Mouse (Mus musculus): Measurements from ENCODE around the gene Plekhh3. TPM values are rescaled to one million over a fixed set of nuclear protein-coding genes. Genes with fewer than 3 reads are reported as not detected.

The Plekhh3 gene
- total and polyA plus RNA-seq, 2 experiments from 2014 or later, result 10.6 to 23.2 TPM

DNA sequence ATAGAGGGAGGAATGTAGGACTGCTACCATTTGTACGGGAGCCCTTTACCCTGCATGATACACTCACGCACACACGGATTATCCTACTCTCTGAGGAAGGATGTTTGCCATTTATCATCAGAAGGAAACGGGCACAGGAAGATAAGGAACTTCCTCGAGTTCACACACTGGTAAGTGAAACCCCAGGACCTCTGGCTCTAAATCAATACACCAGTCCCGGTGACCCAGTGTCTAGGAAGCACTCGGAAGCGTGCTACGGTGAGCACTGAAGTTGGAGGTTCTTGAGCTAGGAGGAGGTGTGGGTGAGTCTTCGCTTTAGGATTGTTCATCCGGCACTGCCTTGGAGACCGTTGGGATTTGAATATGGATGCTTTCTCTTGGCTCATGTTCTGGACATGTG is 38.1 kb downstream of the Plekhh3 start:
- H3K4me3 ChIP-seq (ENCODE audit: low read depth, low read length), result no peak overlapping the region
- H3K27me3 ChIP-seq (ENCODE audit: control insufficient read depth, insufficient read depth, low read length), result no peaks in the 10 kb centered on the region
- no peak overlapping the region for H3K4me2 ChIP-seq (ENCODE audit: low read depth, low read length)
- DNase-seq (ENCODE audit: low spot score) (no peak), ATAC-seq (ENCODE audit: insufficient read depth, low read depth) (no peak)
- WGBS, result 59% methylated on average over 12 of the region's 12 CpGs
- H3K9ac ChIP-seq (replicated peaks; ENCODE audit: low read depth, low read length), result no peak overlapping the region
- H3K4me1 ChIP-seq (ENCODE audit: control insufficient read depth, insufficient read depth), result peaks cover 14% of the 10 kb centered on the region; the same call in 1 of the 2 replicates
- no peaks in the 10 kb centered on the region for H3K36me3 ChIP-seq (replicated peaks; ENCODE audit: control insufficient read depth, insufficient read depth, low read length)
- no peak overlapping the region for H3K27ac ChIP-seq (ENCODE audit: low read depth)
- H3K9me3 ChIP-seq (replicated peaks; ENCODE audit: control insufficient read depth, low read length), result no peaks in the 10 kb centered on the region
- TF ChIP-seq EP300 (IDR thresholded peaks at IDR 0.05; ENCODE audit: low read depth) (no peak), CTCF (IDR thresholded peaks at IDR 0.05; ENCODE audit: low read depth) (no peak)

- peaks cover under 1% of the 10 kb centered on the region for H3K36me3 ChIP-seq (replicated peaks; ENCODE audit: control insufficient read depth, insufficient read depth, low read length)
- H3K27me3 ChIP-seq (ENCODE audit: control insufficient read depth, insufficient read depth, low read length), result no peaks in the 10 kb centered on the region
- TF ChIP-seq EP300 (IDR thresholded peaks at IDR 0.05; ENCODE audit: low read depth), result no peak
- TF ChIP-seq CTCF (IDR thresholded peaks at IDR 0.05; ENCODE audit: low read depth), result peak; percentile 28; the same call in 1 of the 2 replicates
- no peak overlapping the region for H3K27ac ChIP-seq (ENCODE audit: low read depth)
- no peak overlapping the region for H3K9ac ChIP-seq (replicated peaks; ENCODE audit: low read depth, low read length)
- no peak overlapping the region for H3K4me3 ChIP-seq (ENCODE audit: low read depth, low read length)
- no peak for DNase-seq (ENCODE audit: low spot score)
- WGBS, result 84% methylated on average over 6 of the region's 6 CpGs
- peaks cover 14% of the 10 kb centered on the region; the same call in 1 of the 2 replicates for H3K4me1 ChIP-seq (ENCODE audit: control insufficient read depth, insufficient read depth)
- no peak overlapping the region for H3K4me2 ChIP-seq (ENCODE audit: low read depth, low read length)
- no peaks in the 10 kb centered on the region for H3K9me3 ChIP-seq (replicated peaks; ENCODE audit: control insufficient read depth, low read length)
- ATAC-seq (ENCODE audit: insufficient read depth, low read depth), result no peak
These were observed 39.5 kb downstream of the Plekhh3 start for GRCm38 (mm10) chr11:101131701-101132100.

GRCm38 (mm10) chr11:101131187-101131586 is 40.0 kb downstream of the Plekhh3 start:
- H3K27ac ChIP-seq (ENCODE audit: low read depth), result no peak overlapping the region

GRCm38 (mm10) chr11:101130056-101130756 is 40.9 kb downstream of the Plekhh3 start:
- Histone ChIP-seq H3K27me3 (ENCODE audit: control insufficient read depth, insufficient read depth, low read length) (no peaks in the 10 kb centered on the region), H3K27ac (ENCODE audit: low read depth) (peak overlapping the region; percentile 91), H3K4me3 (ENCODE audit: low read depth, low read length) (no peak overlapping the region), H3K4me2 (ENCODE audit: low read depth, low read length) (peak overlapping the region; percentile 30), H3K9me3 (replicated peaks; ENCODE audit: control insufficient read depth, low read length) (no peaks in the 10 kb centered on the region), H3K9ac (replicated peaks; ENCODE audit: low read depth, low read length) (peak overlapping the region; percentile 33; the same call in 1 of the 2 replicates), H3K36me3 (replicated peaks; ENCODE audit: control insufficient read depth, insufficient read depth, low read length) (peaks cover 16% of the 10 kb centered on the region), H3K4me1 (ENCODE audit: control insufficient read depth, insufficient read depth) (peaks cover 14% of the 10 kb centered on the region; the same call in 1 of the 2 replicates)
- peak; percentile 88 for ATAC-seq (ENCODE audit: insufficient read depth, low read depth)
- 21% methylated on average over 18 of the region's 18 CpGs for WGBS
- DNase-seq (ENCODE audit: low spot score), result peak; percentile 66
- TF ChIP-seq CTCF (IDR thresholded peaks at IDR 0.05; ENCODE audit: low read depth) (peak; percentile 6; the same call in 1 of the 2 replicates), EP300 (IDR thresholded peaks at IDR 0.05; ENCODE audit: low read depth) (no peak)

More at GRCm38 (mm10) chr11:101131187-101131586, 40.0 kb downstream of the Plekhh3 start:
- Histone ChIP-seq H3K4me2 (ENCODE audit: low read depth, low read length) (no peak overlapping the region), H3K27me3 (ENCODE audit: control insufficient read depth, insufficient read depth, low read length) (no peaks in the 10 kb centered on the region), H3K9ac (replicated peaks; ENCODE audit: low read depth, low read length) (no peak overlapping the region), H3K9me3 (replicated peaks; ENCODE audit: control insufficient read depth, low read length) (no peaks in the 10 kb centered on the region), H3K4me1 (ENCODE audit: control insufficient read depth, insufficient read depth) (peaks cover 14% of the 10 kb centered on the region; the same call in 1 of the 2 replicates), H3K36me3 (replicated peaks; ENCODE audit: control insufficient read depth, insufficient read depth, low read length) (peaks cover 6% of the 10 kb centered on the region), H3K4me3 (ENCODE audit: low read depth, low read length) (no peak overlapping the region)
- WGBS, result 88% methylated on average over 2 of the region's 2 CpGs
- ATAC-seq (ENCODE audit: insufficient read depth, low read depth) (no peak), DNase-seq (ENCODE audit: low spot score) (no peak)
- no peak for TF ChIP-seq EP300 (IDR thresholded peaks at IDR 0.05; ENCODE audit: low read depth)
- no peak for TF ChIP-seq CTCF (IDR thresholded peaks at IDR 0.05; ENCODE audit: low read depth)

- H3K27ac ChIP-seq (ENCODE audit: low read depth), result no peak overlapping the region
- H3K27me3 ChIP-seq (ENCODE audit: control insufficient read depth, insufficient read depth, low read length), result no peaks in the 10 kb centered on the region
- H3K4me1 ChIP-seq (ENCODE audit: control insufficient read depth, insufficient read depth), result peaks cover 9% of the 10 kb centered on the region; the same call in 1 of the 2 replicates
- peaks cover 17% of the 10 kb centered on the region for H3K36me3 ChIP-seq (replicated peaks; ENCODE audit: control insufficient read depth, insufficient read depth, low read length)
- ATAC-seq (ENCODE audit: insufficient read depth, low read depth) (no peak), DNase-seq (ENCODE audit: low spot score) (no peak)
- H3K9ac ChIP-seq (replicated peaks; ENCODE audit: low read depth, low read length), result no peak overlapping the region
- WGBS, result 79% methylated on average over 11 of the region's 11 CpGs
- no peak overlapping the region for H3K4me2 ChIP-seq (ENCODE audit: low read depth, low read length)
- H3K4me3 ChIP-seq (ENCODE audit: low read depth, low read length), result no peak overlapping the region
- no peaks in the 10 kb centered on the region for H3K9me3 ChIP-seq (replicated peaks; ENCODE audit: control insufficient read depth, low read length)
- TF ChIP-seq CTCF (IDR thresholded peaks at IDR 0.05; ENCODE audit: low read depth) (no peak), EP300 (IDR thresholded peaks at IDR 0.05; ENCODE audit: low read depth) (no peak)
These were observed 42.1 kb downstream of the Plekhh3 start for GRCm38 (mm10) chr11:101128996-101129577.
